Mouse (Mus musculus): ENCODE data around the gene Eed.

The Eed gene

DNA sequence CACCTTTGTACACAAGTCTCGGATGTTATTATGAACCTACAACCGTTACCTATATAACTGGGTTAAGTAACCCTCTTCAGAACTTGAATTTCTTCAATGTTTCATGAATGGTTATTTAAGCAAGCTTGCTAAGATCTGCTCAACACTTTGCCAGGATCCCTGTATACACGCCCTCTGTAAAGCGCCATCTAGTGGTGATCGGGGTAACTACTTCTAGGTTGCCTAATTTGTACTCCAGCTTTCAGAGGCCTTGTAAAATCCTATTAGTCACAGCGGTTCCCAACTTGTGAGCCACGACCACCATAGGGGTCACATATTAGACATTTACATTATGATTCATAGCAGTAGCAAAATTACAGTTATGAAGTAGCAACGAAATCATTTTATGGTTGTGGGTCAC lies 72.8 kb downstream of the Eed start:
- DNase-seq, result peak; percentile 49 to 71

Data from lung, adult 18-20 months (tissue).